Comparison of ENCODE assay signal across 19 mouse cellular contexts in the genomic region with DNA sequence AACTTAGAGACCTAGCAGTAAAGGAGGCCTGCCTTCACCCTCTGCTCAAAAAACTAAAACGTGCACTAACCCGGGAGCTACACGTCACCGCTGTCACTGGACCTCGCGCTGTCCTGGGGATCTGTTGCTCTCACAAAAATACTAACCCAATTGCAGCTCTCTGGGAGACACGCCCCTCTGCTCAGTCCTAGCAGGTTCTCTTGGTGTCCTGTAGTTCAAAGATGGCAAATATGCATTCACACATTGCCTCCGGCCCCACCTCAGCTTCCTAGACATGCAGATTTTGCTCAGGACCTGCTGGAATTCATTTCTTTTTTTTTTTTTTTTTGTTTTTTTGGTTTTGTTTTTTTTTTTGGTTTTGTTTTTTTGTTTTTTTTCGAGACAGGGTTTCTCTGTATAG.
"Had no signal": no experiment of that assay in that cellular context is flagged by ENCODE, and none has a peak within 500 bp of the region (broad histone marks: within the 10 kb centered on the region; RNA-seq: fewer than 3 reads in every experiment).

No protein-coding gene starts in this region.

- H3K4me1 ChIP-seq: lung, embryonic 15.5 days; midbrain, embryonic 13.5 days; midbrain, embryonic 15.5 days; neural tube, embryonic 12.5 days had no signal

- H3K27me3 ChIP-seq: lung, embryonic 15.5 days; megakaryocyte, embryonic 14.5 days; midbrain, embryonic 13.5 days; midbrain, embryonic 15.5 days; neural tube, embryonic 12.5 days; stomach, embryonic 15.5 days had no signal

- H3K4me3 ChIP-seq: lung, embryonic 15.5 days; megakaryocyte, embryonic 14.5 days; midbrain, embryonic 13.5 days; midbrain, embryonic 15.5 days; neural tube, embryonic 12.5 days; stomach, embryonic 15.5 days had no signal

- DNase-seq: liver, postnatal 0 days; lung, adult 2 months; lung, postnatal 14 days; lung, postnatal 36 days; retina, postnatal 1 day; right cerebral cortex, adult 18-20 months; right cerebral cortex, postnatal 25 days; right cerebral cortex, postnatal 4 days; thymus, adult 2 months; thymus, postnatal 25 days; thymus, postnatal 4 days had no signal

- H3K9me3 ChIP-seq: lung, embryonic 15.5 days; megakaryocyte, embryonic 14.5 days; midbrain, embryonic 13.5 days; midbrain, embryonic 15.5 days; neural tube, embryonic 12.5 days; stomach, embryonic 15.5 days had no signal

- H3K27ac ChIP-seq: lung, embryonic 15.5 days; macrophage; midbrain, embryonic 13.5 days; midbrain, embryonic 15.5 days; neural tube, embryonic 12.5 days; stomach, embryonic 15.5 days; stomach, postnatal 0 days had no signal
